Mouse (Mus musculus) mesoderm, embryonic 11.5 days (tissue): ENCODE results near the gene Nup155.
"Not testable (repeated sequence)": the region's sequence is repeated elsewhere in the genome, so short reads cannot be mapped to it uniquely, and the experiment has no call there.

Experiments
- DNase-seq: peaks from one replicate; pipeline ENCODE4 v3.0.0-alpha.2; 2012; ENCODE audit warnings: low read depth, low spot score

Nup155 gene

DNA sequence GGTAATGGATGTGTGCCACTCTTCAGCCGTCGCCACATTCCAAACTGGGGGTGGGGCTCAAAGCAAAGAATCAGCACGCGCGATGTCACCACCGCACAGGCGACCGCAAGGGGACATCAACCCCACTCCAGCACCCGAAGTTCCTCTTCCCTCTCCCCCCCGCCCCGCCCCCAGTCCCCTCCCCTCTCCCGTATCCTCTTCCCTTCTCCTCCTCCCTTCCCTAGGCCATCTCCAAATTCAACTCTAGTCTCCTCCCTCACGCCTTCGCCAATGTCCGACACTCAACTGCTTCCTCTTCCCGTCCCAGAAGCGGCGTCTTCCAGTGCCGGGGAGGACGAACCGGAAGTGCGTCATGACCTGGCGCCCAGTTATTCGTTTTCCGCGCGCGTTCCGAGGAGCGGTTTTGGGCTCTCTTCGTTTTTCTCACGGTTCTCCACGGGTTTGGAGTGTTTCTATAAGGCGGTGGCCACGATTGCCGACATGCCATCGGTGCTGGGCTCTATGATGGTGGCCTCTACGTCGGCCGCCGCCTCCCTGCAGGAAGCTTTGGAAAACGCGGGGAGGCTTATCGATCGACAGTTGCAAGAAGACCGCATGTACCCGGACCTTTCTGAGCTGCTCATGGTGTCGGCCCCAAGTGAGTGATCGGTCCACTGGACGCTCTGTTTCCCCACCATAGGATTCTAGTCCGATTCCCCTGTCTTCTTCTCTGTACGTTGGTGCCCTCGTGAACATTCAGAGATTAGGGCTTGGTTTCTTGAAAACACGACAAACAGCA lies at the start of gene Nup155:
Nup155 (plus strand) TSS at position 308 of the 778 bp plus-strand sequence.
- DNase-seq, result peak; percentile 96

DNA sequence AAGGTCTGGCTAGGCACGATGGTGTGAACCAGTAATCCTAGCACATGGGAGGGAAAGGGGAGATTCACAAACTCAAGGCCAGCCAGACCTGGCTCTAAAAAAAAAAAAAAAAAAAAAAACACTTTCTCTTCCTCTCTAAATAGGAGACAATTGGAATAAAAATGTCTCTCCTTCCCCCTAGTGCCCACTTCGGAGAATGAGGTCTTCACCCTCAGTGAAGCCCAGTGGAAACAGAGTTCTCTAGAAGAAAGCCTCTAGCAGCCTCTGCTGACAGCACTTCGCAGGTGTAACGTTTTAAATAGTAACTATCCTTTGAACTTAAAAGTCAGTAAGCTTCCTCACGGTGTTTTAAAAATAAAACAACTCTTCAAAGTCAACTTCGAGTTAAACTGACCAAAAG lies 43.9 kb upstream of the Nup155 start:
- no peak for DNase-seq

DNA sequence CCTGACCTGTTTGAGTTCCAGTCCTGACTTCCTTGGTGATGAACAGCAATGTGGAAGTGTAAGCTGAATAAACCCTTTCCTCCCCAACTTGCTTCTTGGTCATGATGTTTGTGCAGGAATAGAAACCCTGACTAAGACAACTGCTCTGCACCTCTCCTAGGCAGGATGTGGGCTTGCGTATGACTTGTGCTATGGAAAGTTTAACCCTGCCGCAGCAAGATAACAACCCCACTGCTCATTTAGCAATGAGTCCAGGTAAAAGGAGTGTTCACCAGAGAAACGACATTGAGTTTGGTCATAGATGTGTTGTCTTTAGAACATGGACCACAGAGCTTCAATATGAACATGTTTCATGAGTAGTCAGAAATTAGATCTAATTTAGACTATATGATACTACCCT lies 35.9 kb upstream of the Nup155 start:
- not testable (repeated sequence) for DNase-seq

DNA sequence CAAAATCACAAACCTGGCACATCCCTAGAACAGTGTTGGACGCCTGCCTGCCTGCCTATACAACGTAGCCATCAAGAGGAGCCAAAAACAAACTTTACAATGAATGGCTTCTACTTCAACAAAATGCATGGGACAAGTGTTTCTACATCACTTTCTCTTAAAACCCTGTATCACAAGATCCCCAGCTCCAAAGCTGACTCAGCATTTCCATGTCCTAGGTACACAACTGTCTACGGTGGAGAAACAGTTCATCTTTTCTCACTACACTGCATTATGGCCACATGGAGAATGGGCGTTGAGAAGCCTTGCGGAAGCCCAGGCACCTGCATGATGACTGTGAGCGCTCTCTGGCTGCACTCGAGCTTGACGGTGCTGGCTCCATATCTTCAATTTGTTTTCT lies 26.9 kb upstream of the Nup155 start:
- no peak for DNase-seq

DNA sequence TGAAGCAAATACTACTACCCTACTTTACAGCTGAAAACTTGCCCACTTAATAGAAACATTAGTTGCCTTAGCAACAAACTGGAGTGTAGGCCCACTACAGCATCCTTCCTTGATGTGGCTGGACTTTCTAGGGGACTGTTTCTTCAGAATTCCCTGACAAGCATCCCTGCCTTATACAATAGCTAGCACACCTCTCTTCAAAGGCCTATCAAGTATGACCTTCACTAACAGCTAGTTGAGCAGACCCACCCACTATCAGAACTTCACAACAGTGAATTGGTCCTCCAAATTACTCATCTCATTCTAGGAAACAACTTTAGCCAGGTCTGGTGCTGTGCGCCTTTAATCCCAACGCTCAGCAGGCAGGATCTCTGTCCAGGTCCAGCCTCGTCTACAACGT lies 21.8 kb upstream of the Nup155 start:
- DNase-seq, result no peak

DNA sequence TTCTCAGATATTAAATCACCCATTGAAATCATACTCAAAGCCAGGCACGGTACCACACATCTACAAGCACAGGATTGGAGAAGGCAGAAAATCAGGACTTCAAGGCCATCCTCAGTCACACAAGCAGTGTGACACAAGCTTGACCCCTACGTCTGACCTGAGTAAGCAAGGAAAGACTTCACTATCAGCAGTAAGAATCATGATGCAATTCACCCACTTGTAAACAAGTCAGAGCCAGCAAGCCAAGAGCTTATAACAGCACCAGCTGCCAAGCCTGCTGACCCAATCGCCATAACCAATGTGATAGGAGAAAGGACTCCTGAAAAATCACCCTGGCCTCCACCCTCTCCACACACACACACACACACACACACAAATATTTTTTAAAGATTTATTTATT lies 20.4 kb upstream of the Nup155 start:
- DNase-seq, result no peak

DNA sequence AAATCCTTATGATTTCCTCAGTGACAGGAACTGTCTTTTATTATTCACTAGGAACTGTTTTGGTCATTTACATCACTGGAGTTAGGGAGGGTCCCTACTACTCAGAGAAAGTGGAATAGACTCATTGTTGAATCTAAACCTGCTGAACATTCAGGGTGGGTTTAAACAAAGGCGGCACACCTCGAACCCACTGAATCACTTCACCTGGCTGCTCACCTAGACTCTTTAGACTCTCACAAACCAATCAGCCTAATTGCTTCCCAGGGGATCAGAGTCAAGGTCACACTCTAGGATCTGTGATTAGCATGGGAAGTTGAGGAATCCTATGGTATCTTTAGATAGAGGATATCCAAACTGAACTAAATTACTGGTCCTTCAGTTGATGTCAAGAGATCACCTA lies 18.4 kb upstream of the Nup155 start:
- no peak for DNase-seq

DNA sequence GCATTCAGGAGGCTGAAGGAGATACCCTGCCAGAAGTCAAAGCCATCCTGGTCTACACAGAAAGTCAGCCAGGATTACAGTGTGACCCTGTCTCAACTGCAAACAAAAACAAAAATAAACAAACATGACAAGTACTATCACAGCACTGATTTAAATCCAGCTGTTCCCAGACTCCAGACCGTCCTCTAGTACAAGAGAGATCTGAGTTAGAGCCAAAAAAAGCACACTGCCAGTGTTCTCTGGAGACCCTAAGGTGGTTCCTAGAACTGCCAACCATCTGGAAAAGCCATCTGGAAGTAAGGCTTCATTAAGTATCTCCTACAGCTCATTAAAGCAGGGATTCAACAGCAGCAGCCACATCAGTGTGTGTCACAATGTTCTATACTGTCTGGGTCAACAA lies 16.4 kb upstream of the Nup155 start:
- DNase-seq, result not testable (repeated sequence)

DNA sequence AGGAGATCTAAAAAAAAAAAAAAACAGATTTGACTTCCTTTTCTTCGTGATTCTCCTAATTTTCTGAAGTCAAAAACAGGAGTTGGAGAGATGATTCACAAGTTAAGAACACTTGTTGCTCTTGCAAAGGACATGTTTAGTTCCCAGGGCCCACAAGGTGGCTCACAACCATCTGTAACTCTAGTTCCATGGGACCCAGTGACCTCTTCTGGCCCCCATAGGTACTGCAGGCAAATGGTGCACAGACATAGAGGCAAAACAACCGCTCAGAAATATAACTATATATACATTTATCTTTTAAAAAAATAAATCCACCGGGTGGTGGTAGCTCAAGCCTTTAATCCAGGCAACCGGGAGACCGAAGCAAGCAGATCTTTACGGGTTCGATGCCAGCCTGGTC lies 11.2 kb upstream of the Nup155 start:
- peak; percentile 69 for DNase-seq

DNA sequence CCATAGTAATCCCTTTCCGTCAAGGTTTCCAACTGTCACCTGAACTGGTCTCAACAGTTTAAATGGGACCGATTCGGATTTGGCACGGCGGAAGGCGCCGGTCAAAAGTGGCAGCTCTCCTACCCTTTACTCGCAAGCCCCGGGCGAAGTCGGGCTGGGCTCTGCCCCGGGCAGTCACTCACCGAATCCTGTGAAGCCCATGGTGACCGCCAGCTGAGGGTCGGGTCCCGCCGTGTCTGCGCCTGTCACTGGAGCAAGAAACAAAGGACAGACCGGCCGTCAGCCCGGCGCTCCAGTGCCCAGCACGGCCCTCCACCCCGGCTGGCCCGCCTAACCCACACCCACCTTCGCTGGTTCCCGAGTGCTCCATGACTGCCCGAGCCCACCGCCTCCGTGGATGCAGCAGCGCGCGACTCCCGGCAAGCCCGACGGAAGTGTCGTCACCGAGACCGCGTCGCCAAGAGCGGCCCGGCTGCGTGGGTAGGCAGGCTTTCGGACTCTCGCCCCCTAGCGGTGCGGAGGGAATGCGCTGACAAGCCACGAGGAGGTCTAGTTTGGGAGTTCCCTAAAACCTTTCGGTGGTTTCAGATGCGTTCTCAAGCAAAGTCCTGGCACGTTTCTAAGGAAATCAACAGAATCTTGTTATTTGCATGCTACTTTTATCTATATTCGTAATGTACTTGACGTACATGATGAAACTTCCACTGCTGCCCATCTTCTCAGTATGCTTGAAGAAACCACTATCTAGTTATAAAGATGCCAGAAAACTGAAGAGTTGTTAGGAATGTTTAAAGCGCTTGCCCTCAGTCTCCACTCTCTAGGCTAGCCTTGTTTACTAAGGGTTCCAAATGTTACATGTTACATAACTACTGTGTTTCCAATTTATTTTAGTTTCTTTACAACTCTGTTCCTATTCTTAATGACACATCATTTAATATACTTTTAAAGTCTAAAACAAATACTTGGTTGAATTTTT lies 10.0 kb upstream of the Nup155 start, which contains the start of gene Wdr70:
Wdr70 (minus strand) TSS at position 436 of the 976 bp plus-strand sequence.
- DNase-seq, result peak; percentile 97

DNA sequence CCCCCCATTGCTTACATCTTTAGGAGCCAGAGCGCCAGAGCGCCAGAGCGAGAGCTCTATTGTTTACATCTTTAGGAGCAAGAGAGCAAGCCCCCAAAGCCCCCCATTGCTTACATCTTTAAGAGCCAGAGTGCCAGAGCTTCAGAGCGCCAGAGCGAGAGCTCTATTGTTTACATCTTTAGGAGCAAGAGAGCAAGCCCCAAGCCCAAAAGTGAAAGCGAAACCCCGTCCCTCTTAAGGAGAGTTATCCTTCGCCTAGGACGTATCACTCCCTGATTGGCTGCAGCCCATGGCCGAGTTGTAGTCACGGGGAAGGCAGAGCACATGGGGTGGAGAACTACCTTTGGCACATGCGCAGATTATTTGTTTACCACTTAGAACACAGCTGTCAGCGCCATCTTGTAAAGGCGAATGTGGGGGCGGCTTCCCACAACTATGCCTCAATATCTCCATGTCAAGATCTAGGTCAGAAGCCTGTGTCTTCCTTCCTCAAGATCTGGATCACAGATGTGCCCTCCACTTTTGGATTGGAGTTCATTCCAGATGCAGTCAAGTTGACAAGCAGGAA lies 7.0 kb upstream of the Nup155 start:
- DNase-seq, result not testable (repeated sequence)

DNA sequence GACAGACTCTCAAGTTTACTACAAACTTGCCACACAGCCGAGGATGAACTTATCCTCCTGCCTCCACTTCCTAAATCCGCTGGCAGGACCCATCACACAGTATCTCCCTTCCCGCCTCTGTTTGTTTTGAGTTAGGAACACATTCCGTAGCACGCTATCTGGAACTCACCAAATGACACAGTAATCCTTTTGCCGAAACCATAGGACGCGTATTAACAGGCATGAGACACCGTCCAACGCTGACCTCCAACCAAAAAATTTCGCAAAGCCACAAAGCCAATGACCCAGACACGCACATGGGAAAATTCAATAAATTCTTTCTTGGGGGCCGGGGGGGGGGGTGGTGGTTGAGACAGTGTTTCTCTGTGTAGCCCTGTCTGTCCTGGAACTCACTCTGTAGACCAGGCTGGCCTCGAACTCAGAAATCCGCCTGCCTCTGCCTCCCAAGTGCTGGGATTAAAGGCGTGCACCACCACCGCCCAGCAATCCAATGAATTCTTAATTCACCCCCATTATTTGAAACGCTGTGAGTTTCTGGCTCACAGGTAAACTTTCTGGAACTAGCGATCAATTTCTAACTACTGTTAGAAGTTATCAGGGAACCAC lies 610 bp upstream of the Nup155 start:
- no peak for DNase-seq

DNA sequence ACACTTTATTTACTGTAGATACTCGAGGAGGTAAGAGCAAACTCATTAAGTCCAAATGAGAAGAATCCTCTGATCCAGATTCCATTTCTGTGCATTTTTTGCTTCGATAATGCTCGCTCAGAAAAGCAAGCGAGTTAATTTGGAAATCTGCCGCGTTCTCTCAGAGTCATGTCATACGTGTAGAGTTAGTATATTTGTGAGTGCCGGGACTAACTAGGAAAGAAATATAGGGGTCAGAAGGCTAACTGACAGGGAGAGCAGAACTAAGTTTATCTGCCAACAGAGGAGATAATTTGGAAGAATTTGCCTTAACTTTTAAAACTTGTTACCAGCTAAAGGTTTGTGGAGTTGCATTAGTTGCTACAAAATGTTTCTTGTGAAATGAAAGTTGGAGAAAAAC lies 709 bp downstream of the Nup155 start:
- no peak for DNase-seq

DNA sequence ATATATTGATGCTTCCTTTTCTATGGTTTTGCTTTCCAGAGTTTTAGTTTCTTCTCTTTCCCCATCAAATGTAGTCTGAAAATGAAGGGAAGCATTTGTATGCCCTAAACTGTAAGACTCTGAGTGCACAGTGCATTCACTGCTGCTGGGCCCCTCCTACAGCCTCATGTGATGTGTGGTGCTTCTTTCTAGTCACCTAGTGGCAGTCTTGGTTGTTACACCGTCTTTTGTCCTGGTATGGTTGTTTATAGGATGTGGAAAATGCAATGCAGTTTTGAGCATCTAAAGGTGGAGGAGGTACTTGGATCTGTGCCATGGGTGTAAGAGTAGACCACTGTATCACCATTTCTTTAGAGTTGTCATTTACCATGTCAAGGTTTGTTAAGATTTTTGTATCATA lies 20.2 kb downstream of the Nup155 start:
- DNase-seq, result no peak

DNA sequence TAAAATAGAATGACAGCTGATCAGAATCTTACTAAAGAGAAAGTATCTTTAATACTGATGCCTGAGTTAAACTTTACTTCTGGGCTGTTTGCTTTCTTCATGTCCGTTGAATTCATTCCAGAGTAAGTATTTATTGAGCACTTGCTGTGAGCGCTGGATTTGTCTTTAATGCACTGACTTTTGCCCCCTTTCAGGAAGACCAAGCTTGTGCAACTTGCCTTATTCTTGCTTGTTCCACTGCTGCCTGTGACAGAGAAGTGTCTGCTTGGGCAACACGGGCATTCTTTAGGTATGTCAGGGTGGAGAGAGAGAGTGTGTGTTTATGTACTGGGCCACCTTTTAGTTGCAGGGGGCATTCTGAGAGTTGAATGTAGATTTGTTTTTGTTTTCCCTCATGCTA lies 22.2 kb downstream of the Nup155 start:
- no peak for DNase-seq

DNA sequence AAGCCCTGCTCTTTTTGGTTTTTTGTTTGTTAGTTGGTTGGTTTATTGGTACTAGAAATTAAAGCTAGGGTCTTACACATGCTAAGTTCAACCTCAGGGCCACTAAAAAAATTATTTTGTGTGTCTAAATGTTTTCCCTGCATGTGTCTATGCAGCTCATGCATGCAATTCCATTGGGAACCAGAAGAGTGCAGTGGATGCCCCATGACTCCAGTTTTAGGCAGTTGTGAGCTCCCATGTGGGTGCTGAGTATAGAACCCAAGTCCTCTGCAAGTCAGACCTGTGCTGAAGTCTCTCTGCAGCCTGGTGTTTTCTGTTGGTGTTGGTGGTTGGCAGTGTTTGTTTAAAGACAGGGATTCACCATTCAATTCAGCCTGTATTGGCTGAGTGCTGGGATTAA lies 22.7 kb downstream of the Nup155 start:
- no peak for DNase-seq

DNA sequence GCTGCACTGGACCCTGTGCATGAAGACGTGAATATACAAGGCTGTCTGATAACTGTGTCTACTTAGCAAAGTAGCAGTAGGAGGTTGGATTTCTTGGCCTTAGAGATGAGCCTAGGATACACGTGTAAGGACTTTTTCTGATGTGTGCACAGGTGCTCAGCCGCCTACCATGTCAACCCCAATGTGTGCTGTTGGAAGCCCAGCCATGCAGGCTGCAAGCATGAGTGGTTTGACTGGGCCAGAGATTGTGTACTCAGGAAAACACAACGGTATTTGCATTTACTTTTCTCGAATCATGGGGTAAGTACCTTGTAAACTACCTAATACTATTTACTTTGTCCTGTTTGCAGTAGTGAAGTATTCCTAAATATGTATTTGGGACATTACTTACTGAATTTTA lies 26.5 kb downstream of the Nup155 start:
- no peak for DNase-seq

DNA sequence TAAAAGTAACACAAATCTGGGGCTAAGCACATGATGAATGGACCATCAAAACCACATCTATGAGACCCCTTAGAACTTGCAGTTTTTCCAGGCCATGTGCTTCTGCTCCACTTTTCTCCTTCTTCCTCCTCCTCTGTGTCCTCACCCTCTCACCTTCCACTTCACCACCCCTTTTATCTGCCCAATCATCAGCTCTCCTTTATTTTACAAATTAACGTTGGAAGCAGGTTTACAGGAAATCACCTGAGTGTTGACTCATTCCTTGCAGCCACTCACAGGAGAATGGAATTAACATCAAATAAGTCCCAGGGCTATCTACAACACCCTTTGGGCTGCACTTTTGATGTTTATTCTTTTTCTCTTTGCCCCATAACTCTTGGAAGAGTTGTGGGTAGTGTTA lies 52.8 kb downstream of the Nup155 start:
- DNase-seq, result no peak

DNA sequence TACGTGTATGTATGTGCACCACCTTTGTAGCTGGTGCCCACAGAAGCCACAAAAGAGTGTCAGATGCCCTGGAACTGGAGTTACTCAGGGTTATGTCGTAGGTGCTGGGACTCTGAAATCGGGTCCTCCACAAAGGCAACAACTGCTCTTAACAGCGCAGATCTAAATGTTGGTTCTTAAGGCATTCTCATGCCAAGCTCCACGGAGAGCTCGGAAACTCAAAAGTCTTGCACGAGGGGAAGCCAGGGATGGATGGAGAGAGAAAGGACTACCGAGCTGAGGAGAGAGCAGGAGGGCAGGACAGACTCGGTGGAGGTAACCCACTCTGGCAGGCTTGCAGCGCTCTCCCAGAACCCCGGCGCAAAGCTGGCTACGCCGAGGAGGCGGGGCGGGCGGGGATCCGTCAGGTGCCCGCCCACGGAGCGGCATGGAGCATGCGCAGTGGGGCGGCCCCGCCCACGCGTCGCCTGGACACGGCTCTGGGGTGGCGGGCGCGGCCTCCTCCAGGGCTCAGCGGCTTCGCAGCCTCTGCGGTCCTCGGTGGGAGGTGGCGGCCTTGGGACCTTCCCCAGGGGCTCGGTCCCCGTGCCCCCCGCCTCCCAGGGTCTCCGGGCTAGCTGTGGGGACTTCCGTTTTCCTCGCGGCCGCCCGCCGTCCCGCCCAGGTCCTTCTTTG lies 59.7 kb downstream of the Nup155 start, which contains the start of gene Cplane1:
Cplane1 (plus strand) TSS at position 516 of the 675 bp plus-strand sequence.
- peak; percentile 95 for DNase-seq

DNA sequence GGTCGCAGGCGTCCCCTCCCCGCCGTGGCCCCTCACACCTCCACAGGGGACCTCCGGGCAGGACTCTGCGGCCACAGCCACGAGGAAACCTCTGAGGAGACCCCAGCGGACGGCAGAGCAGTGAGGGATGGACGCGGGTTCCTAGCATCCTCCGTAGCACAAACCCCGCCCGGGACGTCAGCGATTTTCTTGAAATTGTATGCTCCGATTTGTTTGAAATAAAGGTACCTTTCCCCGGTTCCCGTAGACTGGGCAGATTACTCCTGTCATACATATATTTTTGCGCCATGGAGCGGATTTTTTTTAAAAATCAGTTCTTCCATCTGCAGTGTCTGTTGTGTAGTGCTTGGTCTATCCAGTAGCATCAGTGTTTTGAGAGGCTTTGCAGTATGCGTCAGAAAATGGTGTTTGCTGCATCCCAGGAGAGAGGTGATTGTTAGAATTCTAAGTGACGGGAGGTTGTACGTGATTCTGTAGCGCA lies 60.2 kb downstream of the Nup155 start:
- no peak for DNase-seq

DNA sequence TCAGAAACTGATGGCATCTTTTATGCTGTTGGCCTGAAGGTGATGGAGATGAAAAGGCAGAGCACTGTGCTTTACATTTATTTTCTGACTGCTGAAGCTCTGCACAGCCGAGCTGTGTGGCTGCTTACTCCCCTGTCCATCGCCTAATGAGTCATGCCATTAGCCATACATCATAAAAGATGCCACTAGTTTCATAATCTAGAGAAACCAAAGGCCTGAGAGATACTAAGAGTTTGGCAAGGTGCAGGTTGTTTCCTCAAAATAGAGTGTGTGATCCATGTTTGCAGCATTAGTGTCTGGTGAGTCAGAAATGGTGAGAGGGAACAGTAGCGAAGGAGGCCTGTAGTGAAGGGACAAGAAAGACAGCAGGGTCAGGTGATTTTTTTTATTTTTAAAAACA lies 80.5 kb downstream of the Nup155 start:
- no peak for DNase-seq
